11 mouse cellular contexts compared by ENCODE assay signal in genomic region chr14:14640023-14640441, GRCm38 (mm10).
DNase-seq lines count a peak whose midpoint lies in the region; ATAC-seq and TF ChIP-seq lines count a peak whose summit lies in the region.
"Had no signal": no experiment of that assay in that cellular context is flagged by ENCODE, and none has a peak within 500 bp of the region (broad histone marks: within the 10 kb centered on the region; RNA-seq: fewer than 3 reads in every experiment).

No protein-coding gene starts in this region.

- no peaks in the 10 kb centered on the region for H3K9me3 ChIP-seq in liver, embryonic 16.5 days (replicated peaks; ENCODE audit: control insufficient read depth, low read length)
- no peaks in the 10 kb centered on the region for H3K9me3 ChIP-seq in intestine, postnatal 0 days (ENCODE audit: control insufficient read depth)
- no peaks in the 10 kb centered on the region for H3K9me3 ChIP-seq in midbrain, embryonic 10.5 days (replicated peaks)
- H3K9me3 ChIP-seq in midbrain, embryonic 16.5 days (replicated peaks; ENCODE audit: control insufficient read depth, low read length, poor library complexity, severe bottlenecking) = no peaks in the 10 kb centered on the region

- 20% methylated on average over 3 of the region's 3 CpGs for WGBS in liver, embryonic 16.5 days (ENCODE audit: insufficient replicate concordance)
- WGBS in intestine, postnatal 0 days = 36% methylated on average over 3 of the region's 3 CpGs
- 48% methylated on average over 3 of the region's 3 CpGs for WGBS in midbrain, embryonic 10.5 days
- WGBS in midbrain, embryonic 16.5 days = 43% methylated on average over 3 of the region's 3 CpGs

- H3K9ac ChIP-seq in liver, embryonic 16.5 days (ENCODE audit: low read depth, low read length) = no peak overlapping the region
- no peak overlapping the region for H3K9ac ChIP-seq in intestine, postnatal 0 days (ENCODE audit: low read depth, low read length)
- H3K9ac ChIP-seq in midbrain, embryonic 16.5 days (ENCODE audit: low read depth, low read length) = no peak overlapping the region
- H3K9ac ChIP-seq: liver, embryonic 14.5 days had no signal

- TF ChIP-seq CTCF in intestine, postnatal 0 days (IDR thresholded peaks at IDR 0.05; ENCODE audit: low read depth) = no peak

- no peaks in the 10 kb centered on the region for H3K27me3 ChIP-seq in liver, embryonic 16.5 days (ENCODE audit: control insufficient read depth, insufficient read depth, low read depth, low read length)
- no peaks in the 10 kb centered on the region for H3K27me3 ChIP-seq in intestine, postnatal 0 days (replicated peaks; ENCODE audit: control insufficient read depth, insufficient read depth, low read length)
- no peaks in the 10 kb centered on the region for H3K27me3 ChIP-seq in midbrain, embryonic 10.5 days (ENCODE audit: low read depth, poor library complexity, severe bottlenecking)
- no peaks in the 10 kb centered on the region for H3K27me3 ChIP-seq in midbrain, embryonic 16.5 days (ENCODE audit: control insufficient read depth, insufficient read depth, low read depth, low read length)

- DNase-seq in heart, adult 11 months = peak; percentile 90
- no peak for DNase-seq in heart, postnatal 4 days
- no peak for DNase-seq in liver
- peak; percentile 26 for DNase-seq in telencephalon, adult 2 months (ENCODE audit: low read depth, low spot score)
- no peak for DNase-seq in midbrain, embryonic 10.5 days (ENCODE audit: low spot score)

- H3K4me2 ChIP-seq in liver, embryonic 16.5 days (ENCODE audit: low read depth, low read length) = no peak overlapping the region
- 0 out of 2 replicates have a peak overlapping the region, but pooled peaks have one; percentile 13 for H3K4me2 ChIP-seq in intestine, postnatal 0 days (replicated peaks; ENCODE audit: low read depth)
- no peak overlapping the region for H3K4me2 ChIP-seq in midbrain, embryonic 16.5 days (ENCODE audit: low read length)

- H3K4me1 ChIP-seq in liver, embryonic 16.5 days (ENCODE audit: control insufficient read depth, low read depth, low read length) = no peaks in the 10 kb centered on the region; the same call in 1 of the 2 replicates
- H3K4me1 ChIP-seq in intestine, postnatal 0 days (replicated peaks; ENCODE audit: control insufficient read depth, insufficient read depth, low read length) = no peaks in the 10 kb centered on the region
- H3K4me1 ChIP-seq in midbrain, embryonic 10.5 days = 0 out of 2 replicates have a peak, but pooled peaks cover 7% of the 10 kb centered on the region
- no peaks in the 10 kb centered on the region for H3K4me1 ChIP-seq in midbrain, embryonic 16.5 days (ENCODE audit: control insufficient read depth, insufficient read depth, low read length)

- H3K27ac ChIP-seq in liver, embryonic 16.5 days (ENCODE audit: low read length) = no peak overlapping the region
- H3K27ac ChIP-seq in intestine, postnatal 0 days (ENCODE audit: low read depth, low read length) = no peak overlapping the region
- H3K27ac ChIP-seq in midbrain, embryonic 10.5 days (replicated peaks) = no peak overlapping the region
- no peak overlapping the region for H3K27ac ChIP-seq in midbrain, embryonic 16.5 days (ENCODE audit: low read length)
- H3K27ac ChIP-seq: layer of hippocampus, adult 2 months; liver, embryonic 14.5 days had no signal

- no peak overlapping the region for H3K4me3 ChIP-seq in liver, embryonic 16.5 days (ENCODE audit: low read depth, low read length)
- H3K4me3 ChIP-seq in intestine, postnatal 0 days (ENCODE audit: low read depth, low read length) = no peak overlapping the region
- H3K4me3 ChIP-seq in midbrain, embryonic 10.5 days = no peak overlapping the region
- no peak overlapping the region for H3K4me3 ChIP-seq in midbrain, embryonic 16.5 days (ENCODE audit: low read depth, low read length)
- H3K4me3 ChIP-seq: layer of hippocampus, adult 2 months had no signal

- no peaks in the 10 kb centered on the region for H3K36me3 ChIP-seq in liver, embryonic 16.5 days (ENCODE audit: control insufficient read depth, insufficient read depth)
- H3K36me3 ChIP-seq in intestine, postnatal 0 days (ENCODE audit: control insufficient read depth, insufficient read depth) = no peaks in the 10 kb centered on the region
- H3K36me3 ChIP-seq in midbrain, embryonic 10.5 days = no peaks in the 10 kb centered on the region
- no peaks in the 10 kb centered on the region for H3K36me3 ChIP-seq in midbrain, embryonic 16.5 days (ENCODE audit: control insufficient read depth, insufficient read depth, low read length)

- peak; percentile 21; the same call in 1 of the 2 replicates for ATAC-seq in liver, embryonic 16.5 days (ENCODE audit: low read depth)
- peak; percentile 76 for ATAC-seq in intestine, postnatal 0 days
- no peak for ATAC-seq in midbrain, embryonic 16.5 days
- ATAC-seq: CD4-positive, CD25-positive, alpha-beta regulatory T cell, adult 4 months had no signal

Comparison
In these comparisons a context has a peak if more than half of its experiments do, and no peak if none do; other contexts are left out.
1. DNase-seq: peak in heart, adult 11 months (single experiment) and telencephalon, adult 2 months (single experiment); none in heart, postnatal 4 days (single experiment), liver (single experiment) and midbrain, embryonic 10.5 days (single experiment).